Mouse (Mus musculus): ENCODE data around the gene Lcn4. TPM values are rescaled to one million over a fixed set of nuclear protein-coding genes. Genes with fewer than 3 reads are reported as not detected.

Gene Lcn4
- total RNA-seq (2012; rRNA removed) (not detected in 2 replicates), polyA plus RNA-seq (2012; ENCODE audit: insufficient read depth in 1 of 2, insufficient read length in 2 of 2, low read depth in 1 of 2, low replicate concordance in 2 of 2, missing spikeins in 1 of 2) (not detected)

DNA sequence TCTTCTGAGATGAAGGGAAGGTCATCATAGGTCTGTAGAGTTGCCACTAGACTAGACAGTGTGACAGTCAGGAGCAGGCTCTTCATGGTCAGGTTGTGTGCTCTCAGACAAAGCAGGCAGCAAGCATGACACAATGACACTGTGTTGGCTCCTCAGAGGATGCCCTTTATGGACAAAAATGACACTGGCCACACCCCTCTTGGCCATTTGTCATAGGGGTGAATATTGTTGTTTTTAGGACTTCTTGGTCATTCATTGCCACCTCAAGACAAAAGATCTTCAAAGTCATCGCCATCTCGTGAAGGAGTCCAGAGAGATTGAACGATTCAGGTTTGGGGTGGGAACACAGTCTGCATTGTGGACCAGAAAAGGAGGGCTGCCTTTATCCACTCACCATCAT lies at the start of gene Lcn4:
Gene Lcn4, minus strand, starts transcription at position 101 of the 400 bp plus-strand sequence.
- no peaks in the 10 kb centered on the region for H3K4me1 ChIP-seq (ENCODE audit: control insufficient read depth in 1 of 2, insufficient read depth in 2 of 2, low read length in 2 of 2)
- H3K79me2 ChIP-seq (ENCODE audit: control insufficient read depth, insufficient read depth, low read length, poor library complexity): no peaks in the 10 kb centered on the region
- H3K4me3 ChIP-seq (ENCODE audit: control insufficient read depth in 1 of 2, insufficient read depth in 1 of 2, low read depth in 2 of 2, low read length in 2 of 2): no peak within 1 kb of the TSS
- TF ChIP-seq MXI1 (IDR thresholded peaks at IDR 0.05; ENCODE audit: low read depth, low read length): no peak
- TF ChIP-seq ZNF384 (IDR thresholded peaks at IDR 0.05; ENCODE audit: low read depth, low read length): no peak
- TF ChIP-seq GABPA (IDR thresholded peaks at IDR 0.05; ENCODE audit: low read depth, low read length): no peak
- TF ChIP-seq BHLHE40 (IDR thresholded peaks at IDR 0.05; ENCODE audit: borderline replicate concordance, low read depth, low read length): no peak
- no peak for TF ChIP-seq TBP (IDR thresholded peaks at IDR 0.05; ENCODE audit: low read depth, low read length)
- TF ChIP-seq MAFK (IDR thresholded peaks at IDR 0.05; ENCODE audit: borderline replicate concordance, low read depth, low read length): no peak
- no peak for TF ChIP-seq SIN3A (IDR thresholded peaks at IDR 0.05; ENCODE audit: low read length)
- no peak for TF ChIP-seq ZC3H11A (IDR thresholded peaks at IDR 0.05; ENCODE audit: low read depth, low read length)
- no peak for TF ChIP-seq MAZ (IDR thresholded peaks at IDR 0.05; ENCODE audit: low read depth, low read length)
- TF ChIP-seq RCOR1 (IDR thresholded peaks at IDR 0.05; ENCODE audit: low read depth, low read length): no peak
- TF ChIP-seq ZKSCAN1 (IDR thresholded peaks at IDR 0.05; ENCODE audit: low read depth, low read length): no peak
- no peak for TF ChIP-seq ZMIZ1 (IDR thresholded peaks at IDR 0.05; ENCODE audit: low read depth, low read length)
- no peak for TF ChIP-seq ETS1 (IDR thresholded peaks at IDR 0.05; ENCODE audit: low read depth, low read length)
- TF ChIP-seq POLR2AphosphoS5 (IDR thresholded peaks at IDR 0.05; ENCODE audit: borderline replicate concordance, low read depth, low read length): no peak
- TF ChIP-seq NRF1 (IDR thresholded peaks at IDR 0.05; ENCODE audit: insufficient read depth, low read depth, low read length, poor library complexity, severe bottlenecking): no peak
- no peak for TF ChIP-seq JUND (IDR thresholded peaks at IDR 0.05; ENCODE audit: low read depth, low read length)
- TF ChIP-seq SMC3 (IDR thresholded peaks at IDR 0.05; ENCODE audit: low read depth, low read length): no peak
- TF ChIP-seq TCF12 (IDR thresholded peaks at IDR 0.05; ENCODE audit: low read depth, low read length): no peak
- H3K27ac ChIP-seq (ENCODE audit: control insufficient read depth, low read depth, low read length): no peak within 1 kb of the TSS
- H3K9me3 ChIP-seq (replicated peaks; ENCODE audit: insufficient read depth, low read length): no peaks in the 10 kb centered on the region
- no peak within 1 kb of the TSS for H3K9ac ChIP-seq (ENCODE audit: control insufficient read depth, low read depth, low read length, poor library complexity, severe bottlenecking)
- no peak for DNase-seq (ENCODE audit: low read depth, low spot score)
- peaks cover 3 to 9% of the 10 kb centered on the region in 2 experiments for H3K27me3 ChIP-seq (ENCODE audit: control insufficient read depth in 1 of 2, insufficient read depth in 2 of 2, low read length in 2 of 2)
- H3K36me3 ChIP-seq (ENCODE audit: control insufficient read depth in 1 of 2, insufficient read depth in 2 of 2, low read length in 2 of 2): no peaks in the 10 kb centered on the region

DNA sequence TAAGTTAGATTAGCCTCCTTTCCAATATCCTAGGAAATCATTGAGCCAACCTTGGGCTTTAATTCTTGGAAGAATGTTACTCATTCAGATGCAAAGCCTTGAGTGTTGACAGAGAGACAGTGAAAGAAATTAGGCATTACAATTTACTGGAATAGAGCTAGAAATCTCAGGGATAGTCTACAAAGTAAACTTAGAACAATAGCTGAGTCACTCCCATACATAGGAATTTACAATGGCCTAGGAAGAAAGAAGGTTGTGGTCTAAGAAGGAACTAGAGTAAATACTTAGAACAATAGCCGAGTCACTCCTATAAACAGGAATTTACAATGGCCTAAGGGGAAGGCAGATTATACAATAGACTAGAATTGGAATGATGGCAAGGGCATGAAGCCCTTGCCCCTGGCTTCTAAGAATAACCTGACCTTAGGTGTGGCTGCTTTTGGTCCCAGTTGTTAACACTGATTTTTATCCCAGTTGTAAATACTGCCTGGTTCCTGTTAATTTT lies 15.1 kb upstream of the Lcn4 start:
- Histone ChIP-seq H3K36me3 (ENCODE audit: control insufficient read depth in 1 of 2, insufficient read depth in 2 of 2, low read length in 2 of 2) (no peaks in the 10 kb centered on the region), H3K9me3 (replicated peaks; ENCODE audit: insufficient read depth, low read length) (no peaks in the 10 kb centered on the region), H3K27ac (ENCODE audit: control insufficient read depth, low read depth, low read length) (no peak overlapping the region), H3K27me3 (ENCODE audit: control insufficient read depth in 1 of 2, insufficient read depth in 2 of 2, low read length in 2 of 2) (peaks cover 1 to 22% of the 10 kb centered on the region in 2 experiments), H3K79me2 (ENCODE audit: control insufficient read depth, insufficient read depth, low read length, poor library complexity) (no peaks in the 10 kb centered on the region), H3K4me3 (ENCODE audit: control insufficient read depth in 1 of 2, insufficient read depth in 1 of 2, low read depth in 2 of 2, low read length in 2 of 2) (no peak overlapping the region), H3K9ac (ENCODE audit: control insufficient read depth, low read depth, low read length, poor library complexity, severe bottlenecking) (no peak overlapping the region), H3K4me1 (ENCODE audit: control insufficient read depth in 1 of 2, insufficient read depth in 2 of 2, low read length in 2 of 2) (no peaks in the 10 kb centered on the region)
- TF ChIP-seq ZC3H11A (IDR thresholded peaks at IDR 0.05; ENCODE audit: low read depth, low read length): no peak
- TF ChIP-seq MYC (IDR thresholded peaks at IDR 0.05; ENCODE audit: low read depth, low read length): no peak
- no peak for TF ChIP-seq E2F4 (IDR thresholded peaks at IDR 0.05; ENCODE audit: borderline replicate concordance, low read depth, low read length)
- no peak for DNase-seq (ENCODE audit: low read depth, low spot score)
